Mouse (Mus musculus) G1E-ER4 (cell line): Measurements from ENCODE around the gene Adam1b. TPM values are rescaled to one million over a fixed set of nuclear protein-coding genes. Genes with fewer than 3 reads are reported as not detected.
A peak's percentile ranks its signal among the peaks of the same experiment; 100 is the strongest.

Experiments
- GATA1 ChIP-seq: IDR thresholded peaks from one replicate; pipeline ENCODE4 v1.8.0; 2012; ENCODE audit warnings: low read length, inconsistent platforms
- polyA plus RNA-seq: library from polyadenylated mRNA; stranded (reverse); fragments of >175 nt; gene quantifications from 2 replicates; pipeline ENCODE4 v1.2.3, GENCODE M21; 2012

Adam1b gene
- polyA plus RNA-seq, 1 experiment = not detected

GRCm38 (mm10) chr5:121525774-121526450 lies 22.7 kb upstream of the Adam1b start:
- TF ChIP-seq GATA1 = no peak

- TF ChIP-seq GATA1 = no peak
Measured at GRCm38 (mm10) chr5:121518983-121519382, 15.7 kb upstream of the Adam1b start.

GRCm38 (mm10) chr5:121510009-121510408 lies 6.8 kb upstream of the Adam1b start:
- no peak for TF ChIP-seq GATA1

GRCm38 (mm10) chr5:121506846-121507245 lies 3.6 kb upstream of the Adam1b start:
- no peak for TF ChIP-seq GATA1

GRCm38 (mm10) chr5:121500719-121501118 lies 2.5 kb downstream of the Adam1b start:
- no peak for TF ChIP-seq GATA1

GRCm38 (mm10) chr5:121493305-121493704 lies 9.9 kb downstream of the Adam1b start:
- no peak for TF ChIP-seq GATA1

- TF ChIP-seq GATA1 = no peak
Measured at GRCm38 (mm10) chr5:121484801-121485200, 18.4 kb downstream of the Adam1b start.

- TF ChIP-seq GATA1 = no peak
Measured at GRCm38 (mm10) chr5:121477680-121478079, 25.6 kb downstream of the Adam1b start.

GRCm38 (mm10) chr5:121476040-121476439 lies 27.2 kb downstream of the Adam1b start:
- TF ChIP-seq GATA1 = peak; percentile 64

- TF ChIP-seq GATA1 = no peak
Measured at GRCm38 (mm10) chr5:121474610-121475009, 28.6 kb downstream of the Adam1b start.

GRCm38 (mm10) chr5:121472411-121472810 lies 30.8 kb downstream of the Adam1b start:
- no peak for TF ChIP-seq GATA1

GRCm38 (mm10) chr5:121469566-121469965 lies 33.7 kb downstream of the Adam1b start:
- no peak for TF ChIP-seq GATA1

- TF ChIP-seq GATA1 = no peak
Measured at GRCm38 (mm10) chr5:121463601-121464250, 39.5 kb downstream of the Adam1b start.

- TF ChIP-seq GATA1 = no peak
Measured at GRCm38 (mm10) chr5:121462967-121463366, 40.3 kb downstream of the Adam1b start.

- TF ChIP-seq GATA1 = no peak
Measured at GRCm38 (mm10) chr5:121462171-121462502, 41.1 kb downstream of the Adam1b start.

GRCm38 (mm10) chr5:121461339-121462170 lies 41.7 kb downstream of the Adam1b start:
- no peak for TF ChIP-seq GATA1
